In genomic region chr17:66357171-66358025, GRCm38 (mm10) we compare ENCODE assay signal across 11 mouse cellular contexts.
DNase-seq lines count a peak whose midpoint lies in the region; ATAC-seq and TF ChIP-seq lines count a peak whose summit lies in the region.
"Had no signal": no experiment of that assay in that cellular context is flagged by ENCODE, and none has a peak within 500 bp of the region (broad histone marks: within the 10 kb centered on the region; RNA-seq: fewer than 3 reads in every experiment).

No protein-coding gene starts in this region.

- no peak for TF ChIP-seq CTCF in lung, embryonic 14.5 days (IDR thresholded peaks at IDR 0.05; ENCODE audit: low read depth)
- no peak for TF ChIP-seq CTCF in lung, adult 2 months (IDR thresholded peaks at IDR 0.05; ENCODE audit: insufficient read depth, low read length)

- peak overlapping the region; percentile 60 for H3K27ac ChIP-seq in lung, embryonic 14.5 days (ENCODE audit: low read depth)
- H3K27ac ChIP-seq: hindbrain, embryonic 13.5 days; liver, embryonic 12.5 days; stomach, embryonic 15.5 days had no signal

- H3K36me3 ChIP-seq in lung, embryonic 14.5 days (ENCODE audit: insufficient read depth): no peaks in the 10 kb centered on the region
- H3K36me3 ChIP-seq: liver, embryonic 12.5 days had no signal

- no peak overlapping the region for H3K4me3 ChIP-seq in lung, embryonic 14.5 days (ENCODE audit: low read depth, low read length)
- H3K4me3 ChIP-seq in lung, adult 2 months (replicated peaks; ENCODE audit: extremely low read depth, low read depth, low read length): no peak overlapping the region
- H3K4me3 ChIP-seq: hindbrain, embryonic 13.5 days; liver, embryonic 12.5 days; stomach, embryonic 15.5 days had no signal

- H3K9me3 ChIP-seq in lung, embryonic 14.5 days (ENCODE audit: low read depth, low read length): no peaks in the 10 kb centered on the region
- H3K9me3 ChIP-seq: hindbrain, embryonic 13.5 days; liver, embryonic 12.5 days; stomach, embryonic 15.5 days had no signal

- H3K9ac ChIP-seq in lung, embryonic 14.5 days: no peak overlapping the region
- H3K9ac ChIP-seq: hindbrain, embryonic 13.5 days; liver, embryonic 12.5 days; stomach, embryonic 15.5 days had no signal

- no peak for DNase-seq in frontal cortex, postnatal 25 days (ENCODE audit: low spot score in 2 of 2)
- no peak for DNase-seq in lung, embryonic 14.5 days
- DNase-seq in lung, adult 2 months: no peak
- DNase-seq in Muller cell, postnatal 12 days (ENCODE audit: inconsistent ontology term): peak; percentile 32
- peak; percentile 66 to 71 for DNase-seq in cerebellum, postnatal 25 days
- no peak for DNase-seq in thymus, adult 18-20 months
- DNase-seq: gastrocnemius, postnatal 36 days had no signal

- 72% methylated on average over 9 of the region's 9 CpGs for WGBS in lung, embryonic 14.5 days
- WGBS in lung, adult 2 months: 73% methylated on average over 9 of the region's 9 CpGs

- no peak for TF ChIP-seq POLR2A in lung, adult 2 months (IDR thresholded peaks at IDR 0.05; ENCODE audit: borderline replicate concordance, extremely low read depth, low read depth, low read length)

- H3K4me2 ChIP-seq in lung, embryonic 14.5 days: peak overlapping the region; percentile 29; the same call in 1 of the 2 replicates
- H3K4me2 ChIP-seq: hindbrain, embryonic 13.5 days; liver, embryonic 12.5 days; stomach, embryonic 15.5 days had no signal

- no peaks in the 10 kb centered on the region for H3K4me1 ChIP-seq in lung, embryonic 14.5 days (ENCODE audit: insufficient read depth)
- H3K4me1 ChIP-seq in lung, adult 2 months (ENCODE audit: control insufficient read depth, insufficient read depth, low read length): peaks cover 14% of the 10 kb centered on the region
- H3K4me1 ChIP-seq: stomach, embryonic 15.5 days had no signal

- H3K27me3 ChIP-seq in lung, embryonic 14.5 days (ENCODE audit: insufficient read depth, low read length): no peaks in the 10 kb centered on the region
- H3K27me3 ChIP-seq: hindbrain, embryonic 13.5 days; stomach, embryonic 15.5 days had no signal

- peak; percentile 46 for ATAC-seq in frontal cortex, adult (ENCODE audit: low TSS enrichment)
- peak; percentile 10; the same call in 1 of the 2 replicates for ATAC-seq in lung, embryonic 14.5 days (ENCODE audit: insufficient read depth)
- ATAC-seq: liver, embryonic 12.5 days had no signal

Comparison
In these comparisons a context has a peak if more than half of its experiments do, and no peak if none do; other contexts are left out.
1. DNase-seq: peak in Muller cell, postnatal 12 days (single experiment) and cerebellum, postnatal 25 days (2 of 2); none in frontal cortex, postnatal 25 days (0 of 2), lung, embryonic 14.5 days (single experiment), lung, adult 2 months (single experiment) and thymus, adult 18-20 months (0 of 2).